Mouse (Mus musculus): Measurements from ENCODE around the gene Msrb3.

The Msrb3 gene

GRCm38 (mm10) chr10:120744441-120745137, 154.3 kb downstream of the Msrb3 start:
- no peak for DNase-seq

- DNase-seq = no peak
Measured at GRCm38 (mm10) chr10:120736508-120737069, 162.3 kb downstream of the Msrb3 start.

GRCm38 (mm10) chr10:120735722-120736507, 163.0 kb downstream of the Msrb3 start:
- DNase-seq = no peak

GRCm38 (mm10) chr10:120734364-120734763, 164.5 kb downstream of the Msrb3 start:
- DNase-seq = no peak
